Mouse (Mus musculus): Measurements from ENCODE around the gene 1600002K03Rik.

The 1600002K03Rik gene

GRCm38 (mm10) chr10:80172527-80173292, at the start of gene 1600002K03Rik:
Gene 1600002K03Rik (plus strand): TSS chr10:80172944.
- peak; percentile 88 for DNase-seq (ENCODE audit: low spot score)

GRCm38 (mm10) chr10:80123932-80124562, 48.7 kb upstream of the 1600002K03Rik start:
- DNase-seq (ENCODE audit: low spot score), result no peak

GRCm38 (mm10) chr10:80127920-80128319, 44.8 kb upstream of the 1600002K03Rik start:
- no peak for DNase-seq (ENCODE audit: low spot score)

- DNase-seq (ENCODE audit: low spot score), result no peak
These were observed 42.9 kb upstream of the 1600002K03Rik start for GRCm38 (mm10) chr10:80129846-80130245.

GRCm38 (mm10) chr10:80130403-80131031, 42.2 kb upstream of the 1600002K03Rik start:
- DNase-seq (ENCODE audit: low spot score), result no peak

GRCm38 (mm10) chr10:80131316-80131951, 41.3 kb upstream of the 1600002K03Rik start:
- DNase-seq (ENCODE audit: low spot score), result no peak

- DNase-seq (ENCODE audit: low spot score), result no peak
These were observed 40.8 kb upstream of the 1600002K03Rik start for GRCm38 (mm10) chr10:80131952-80132350.

- DNase-seq (ENCODE audit: low spot score), result no peak
These were observed 39.4 kb upstream of the 1600002K03Rik start for GRCm38 (mm10) chr10:80133226-80133849.

- no peak for DNase-seq (ENCODE audit: low spot score)
These were observed 38.3 kb upstream of the 1600002K03Rik start for GRCm38 (mm10) chr10:80134421-80134820.

- DNase-seq (ENCODE audit: low spot score), result no peak
These were observed 37.6 kb upstream of the 1600002K03Rik start for GRCm38 (mm10) chr10:80135161-80135560.

GRCm38 (mm10) chr10:80135641-80136040, 37.1 kb upstream of the 1600002K03Rik start:
- DNase-seq (ENCODE audit: low spot score), result no peak

- no peak for DNase-seq (ENCODE audit: low spot score)
These were observed 36.4 kb upstream of the 1600002K03Rik start for GRCm38 (mm10) chr10:80136179-80136951.

- DNase-seq (ENCODE audit: low spot score), result no peak
These were observed 35.7 kb upstream of the 1600002K03Rik start for GRCm38 (mm10) chr10:80136952-80137625.

- DNase-seq (ENCODE audit: low spot score), result no peak
These were observed 34.9 kb upstream of the 1600002K03Rik start for GRCm38 (mm10) chr10:80137626-80138552.

GRCm38 (mm10) chr10:80138553-80139438, 33.9 kb upstream of the 1600002K03Rik start, which contains the start of gene Atp5d:
Gene Atp5d (plus strand): TSS chr10:80138632.
- no peak for DNase-seq (ENCODE audit: low spot score)

GRCm38 (mm10) chr10:80139439-80139775, 33.3 kb upstream of the 1600002K03Rik start:
- no peak for DNase-seq (ENCODE audit: low spot score)

- no peak for DNase-seq (ENCODE audit: low spot score)
These were observed 32.6 kb upstream of the 1600002K03Rik start for GRCm38 (mm10) chr10:80139975-80140665.

- no peak for DNase-seq (ENCODE audit: low spot score)
These were observed 32.1 kb upstream of the 1600002K03Rik start, which contains the start of gene Cbarp for GRCm38 (mm10) chr10:80140666-80141035. Gene Cbarp (minus strand): TSS chr10:80140835.

Data from ovary, postnatal 10 days (tissue).